Mouse (Mus musculus) lung, embryonic 16.5 days (tissue): ENCODE results near the gene Klhl32. TPM values are rescaled to one million over a fixed set of nuclear protein-coding genes. Genes with fewer than 3 reads are reported as not detected.

Source experiments
- ATAC-seq: fragments of 200-750 bp; cut with Nextera tagmentation; 2 replicates; pipeline ENCODE4 v1.8.0; 2017; ENCODE audit warnings: low read depth, mild to moderate bottlenecking, moderate library complexity
- H3K27ac ChIP-seq: fragments of 300-500 bp; sonication (generic); 2 replicates; pipeline ENCODE4 v1.5.1; 2014; ENCODE audit warnings: mild to moderate bottlenecking, control low read depth, low read length
- H3K27me3 ChIP-seq: fragments of 300-500 bp; sonication (generic); 2 replicates; pipeline ENCODE4 v1.6.1; 2014; ENCODE audit warnings: low read depth, low read length, mixed read lengths; ENCODE audit not compliant: control insufficient read depth, insufficient read depth
- H3K36me3 ChIP-seq: fragments of 300-500 bp; sonication (generic); 2 replicates; pipeline ENCODE4 v1.6.1; 2014; ENCODE audit warnings: low read length; ENCODE audit not compliant: control insufficient read depth, insufficient read depth
- H3K4me1 ChIP-seq: fragments of 300-500 bp; sonication (generic); replicated peaks from 2 replicates; pipeline ENCODE4 v1.6.1; 2014; ENCODE audit warnings: low read length, mixed read lengths; ENCODE audit not compliant: control insufficient read depth, insufficient read depth
- H3K4me2 ChIP-seq: fragments of 300-500 bp; sonication (generic); 2 replicates; pipeline ENCODE4 v1.6.1; 2014; ENCODE audit warnings: low read depth, low read length, control low read depth
- H3K4me3 ChIP-seq: fragments of 300-500 bp; sonication (generic); 2 replicates; pipeline ENCODE4 v1.5.1; 2014; ENCODE audit warnings: mild to moderate bottlenecking, low read length, control low read depth
- H3K9ac ChIP-seq: fragments of 300-500 bp; sonication (generic); 2 replicates; pipeline ENCODE4 v1.6.1; 2014; ENCODE audit warnings: low read length, control low read depth
- H3K9me3 ChIP-seq: fragments of 300-500 bp; sonication (generic); 2 replicates; pipeline ENCODE4 v1.6.1; 2016; ENCODE audit warnings: low read length; ENCODE audit not compliant: control insufficient read depth
- WGBS: fragments of 180-500 bp; shearing (Covaris S2); extraction: QIAGEN DNeasy Blood & Tissue Kit; methylation state at CpG from one replicate; pipeline ENCODE4 v1.1.7; 2014; 5-methylcytosine and 5-hydroxymethylcytosine counted together
- polyA plus RNA-seq: library from polyadenylated mRNA; unstranded; fragments of >200 nt; fragmentation: Nextera tagmentation; extraction: Ambion mirVana; gene quantifications from 2 replicates; pipeline ENCODE4 v1.2.1, GENCODE M21; 2015

The Klhl32 gene
- polyA plus RNA-seq, 1 experiment from 2014 or later = 1.6 TPM

DNA sequence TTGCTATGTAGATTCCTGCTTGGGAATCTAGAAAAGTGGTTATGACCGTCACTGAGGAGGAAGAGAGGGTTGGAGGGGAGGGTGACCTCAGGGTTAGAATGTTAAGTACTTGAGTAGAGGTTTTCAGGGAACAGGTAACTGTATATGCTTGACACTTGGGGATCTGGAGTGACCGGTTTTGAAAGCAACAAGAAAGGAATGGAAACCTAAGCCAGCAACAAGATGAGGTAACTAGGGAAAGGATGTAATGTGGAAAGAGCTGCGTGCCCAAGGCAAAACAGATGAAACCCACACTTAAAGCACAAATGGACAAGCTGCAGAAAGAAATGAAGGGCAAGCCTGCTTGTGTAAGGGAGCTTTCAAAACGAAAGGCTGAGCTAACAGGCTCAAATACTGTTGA lies 18.3 kb upstream of the Klhl32 start:
- H3K27me3 ChIP-seq = no peaks in the 10 kb centered on the region
- no peak for ATAC-seq
- H3K4me2 ChIP-seq = no peak overlapping the region
- no peaks in the 10 kb centered on the region for H3K4me1 ChIP-seq
- no peak overlapping the region for H3K4me3 ChIP-seq
- H3K27ac ChIP-seq = no peak overlapping the region
- 43% methylated on average over 4 of the region's 4 CpGs for WGBS
- no peaks in the 10 kb centered on the region for H3K36me3 ChIP-seq
- H3K9me3 ChIP-seq = no peaks in the 10 kb centered on the region
- H3K9ac ChIP-seq = no peak overlapping the region

GRCm38 (mm10) chr4:24865691-24866090 lies 14.8 kb upstream of the Klhl32 start:
- Histone ChIP-seq H3K36me3 (no peaks in the 10 kb centered on the region), H3K4me3 (no peak overlapping the region), H3K4me2 (no peak overlapping the region), H3K9ac (no peak overlapping the region), H3K4me1 (no peaks in the 10 kb centered on the region), H3K27me3 (no peaks in the 10 kb centered on the region), H3K9me3 (no peaks in the 10 kb centered on the region), H3K27ac (no peak overlapping the region)
- 39% methylated on average over 6 of the region's 6 CpGs for WGBS
- ATAC-seq = no peak

DNA sequence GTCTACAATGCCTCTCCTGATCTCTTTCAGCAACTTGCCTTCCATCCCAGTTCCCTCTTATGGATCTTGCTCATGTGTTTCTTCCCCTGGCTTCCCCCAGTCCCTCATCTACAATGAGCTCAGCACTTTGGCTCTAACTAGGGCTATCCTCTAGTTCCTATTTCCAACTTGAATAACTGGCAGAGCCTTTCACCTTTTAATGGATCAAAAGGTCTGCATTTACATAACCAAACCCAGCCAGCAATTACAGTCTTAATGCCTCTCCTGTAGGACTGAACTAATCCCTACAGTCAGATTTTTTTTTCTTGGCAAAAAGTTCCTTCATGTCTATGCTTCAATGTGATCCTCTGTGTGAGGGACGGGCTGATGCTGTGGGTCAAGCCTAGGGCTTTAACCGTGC lies 3.5 kb downstream of the Klhl32 start:
- WGBS = 88% methylated on average over 2 of the region's 2 CpGs
- no peaks in the 10 kb centered on the region for H3K4me1 ChIP-seq
- no peaks in the 10 kb centered on the region for H3K36me3 ChIP-seq
- no peak overlapping the region for H3K9ac ChIP-seq
- no peak overlapping the region for H3K4me2 ChIP-seq
- H3K27ac ChIP-seq = no peak overlapping the region
- ATAC-seq = no peak
- no peak overlapping the region for H3K4me3 ChIP-seq
- H3K9me3 ChIP-seq = no peaks in the 10 kb centered on the region
- H3K27me3 ChIP-seq = no peaks in the 10 kb centered on the region

DNA sequence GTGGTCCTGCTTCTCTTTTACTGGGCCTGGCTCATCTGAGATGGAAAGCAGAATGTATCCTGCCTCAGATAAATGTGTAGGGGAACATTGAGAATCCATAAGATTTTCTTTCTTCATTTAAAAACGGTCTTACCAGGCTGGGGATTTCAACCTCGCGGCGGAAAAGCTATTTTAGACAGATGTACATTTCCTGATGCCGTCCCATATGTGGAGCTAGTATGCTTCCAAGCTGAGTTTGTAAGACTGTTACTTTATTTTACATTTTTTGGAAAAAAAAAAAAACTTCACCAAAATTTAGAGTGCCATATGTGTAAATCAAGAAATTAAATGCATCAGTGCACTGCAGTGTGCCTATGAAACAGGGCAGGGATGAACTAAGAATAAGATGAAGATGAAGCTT lies 5.4 kb downstream of the Klhl32 start:
- Histone ChIP-seq H3K4me3 (no peak overlapping the region), H3K36me3 (no peaks in the 10 kb centered on the region), H3K9me3 (no peaks in the 10 kb centered on the region), H3K9ac (no peak overlapping the region), H3K4me1 (no peaks in the 10 kb centered on the region), H3K27ac (no peak overlapping the region), H3K4me2 (no peak overlapping the region), H3K27me3 (no peaks in the 10 kb centered on the region)
- no peak for ATAC-seq
- 92% methylated on average over 5 of the region's 5 CpGs for WGBS

DNA sequence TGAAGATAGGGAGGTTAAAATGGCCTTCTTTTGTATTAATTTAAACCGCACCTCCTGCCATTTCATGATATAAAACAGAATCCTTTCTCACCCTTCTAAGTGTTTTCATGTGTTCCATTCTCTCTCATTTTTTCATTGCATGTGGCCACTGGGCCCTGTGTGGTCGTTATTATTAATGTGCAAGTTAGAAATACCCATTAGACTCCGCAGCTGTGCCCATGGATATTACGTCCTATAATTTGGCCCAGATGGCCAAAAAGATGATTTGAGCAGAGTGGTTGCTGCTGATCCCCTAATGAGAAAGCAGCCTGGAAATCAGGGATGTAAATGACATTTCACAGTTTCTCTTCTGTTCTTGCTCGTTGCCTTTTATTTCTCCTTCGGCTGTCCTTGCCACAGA lies 12.4 kb downstream of the Klhl32 start:
- ATAC-seq = no peak
- Histone ChIP-seq H3K9ac (no peak overlapping the region), H3K4me2 (no peak overlapping the region), H3K4me1 (no peaks in the 10 kb centered on the region), H3K9me3 (no peaks in the 10 kb centered on the region), H3K4me3 (no peak overlapping the region), H3K27me3 (no peaks in the 10 kb centered on the region), H3K36me3 (no peaks in the 10 kb centered on the region), H3K27ac (no peak overlapping the region)
- 85% methylated on average over 6 of the region's 6 CpGs for WGBS

DNA sequence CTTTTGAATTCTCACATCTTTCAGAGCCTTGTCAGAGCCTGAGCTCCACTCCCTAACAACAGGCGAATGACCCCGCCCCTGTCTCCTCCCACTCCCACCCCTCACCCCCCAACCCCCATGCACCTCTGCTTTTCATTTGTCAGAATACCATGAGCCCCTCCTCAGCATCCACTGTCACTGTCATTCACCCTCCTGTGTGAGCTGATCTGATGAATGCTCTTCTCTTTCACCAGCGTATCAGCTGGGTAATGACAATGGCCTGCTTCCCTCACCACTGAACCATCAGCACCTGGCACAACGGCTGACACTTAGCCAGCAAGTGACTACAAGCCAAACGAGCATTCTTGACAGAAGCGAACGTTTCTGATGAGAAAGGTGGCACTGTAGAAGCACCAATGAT lies 15.4 kb downstream of the Klhl32 start:
- no peak overlapping the region for H3K4me2 ChIP-seq
- H3K9me3 ChIP-seq = no peaks in the 10 kb centered on the region
- no peak overlapping the region for H3K27ac ChIP-seq
- ATAC-seq = no peak
- H3K4me3 ChIP-seq = no peak overlapping the region
- WGBS = 40% methylated on average over 7 of the region's 7 CpGs
- no peaks in the 10 kb centered on the region for H3K36me3 ChIP-seq
- no peaks in the 10 kb centered on the region for H3K4me1 ChIP-seq
- H3K27me3 ChIP-seq = no peaks in the 10 kb centered on the region
- no peak overlapping the region for H3K9ac ChIP-seq

DNA sequence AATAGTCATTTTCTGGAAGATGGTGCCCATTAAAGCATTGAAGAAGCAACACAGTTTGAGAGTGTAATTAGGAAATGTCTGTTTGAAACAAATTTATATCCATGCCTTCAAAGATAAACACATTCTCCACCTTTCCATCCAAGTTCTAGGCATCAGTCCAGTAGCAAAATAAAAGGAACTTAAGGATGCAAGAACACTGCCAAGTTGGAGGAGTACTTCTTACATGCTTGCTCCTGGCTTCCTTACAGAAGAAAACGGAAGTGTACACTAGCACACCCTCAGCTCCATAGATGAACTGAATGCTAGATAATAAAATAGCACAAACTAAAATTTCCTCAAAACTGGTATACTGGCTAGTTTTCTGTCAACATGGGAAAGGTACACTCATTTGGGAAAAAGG lies 42.6 kb downstream of the Klhl32 start:
- H3K27ac ChIP-seq = no peak overlapping the region
- H3K27me3 ChIP-seq = no peaks in the 10 kb centered on the region
- H3K9ac ChIP-seq = no peak overlapping the region
- H3K9me3 ChIP-seq = no peaks in the 10 kb centered on the region
- no peak overlapping the region for H3K4me3 ChIP-seq
- 81% methylated on average over 1 of the region's 1 CpGs for WGBS
- no peaks in the 10 kb centered on the region for H3K4me1 ChIP-seq
- no peaks in the 10 kb centered on the region for H3K36me3 ChIP-seq
- ATAC-seq = no peak
- H3K4me2 ChIP-seq = no peak overlapping the region

- WGBS = 34% methylated on average over 1 of the region's 1 CpGs
- no peak for ATAC-seq
- Histone ChIP-seq H3K4me1 (no peaks in the 10 kb centered on the region), H3K9me3 (no peaks in the 10 kb centered on the region), H3K27me3 (no peaks in the 10 kb centered on the region), H3K4me3 (no peak overlapping the region), H3K36me3 (no peaks in the 10 kb centered on the region), H3K9ac (no peak overlapping the region), H3K4me2 (no peak overlapping the region), H3K27ac (no peak overlapping the region)
Measured at GRCm38 (mm10) chr4:24801881-24802280, 49.0 kb downstream of the Klhl32 start.

DNA sequence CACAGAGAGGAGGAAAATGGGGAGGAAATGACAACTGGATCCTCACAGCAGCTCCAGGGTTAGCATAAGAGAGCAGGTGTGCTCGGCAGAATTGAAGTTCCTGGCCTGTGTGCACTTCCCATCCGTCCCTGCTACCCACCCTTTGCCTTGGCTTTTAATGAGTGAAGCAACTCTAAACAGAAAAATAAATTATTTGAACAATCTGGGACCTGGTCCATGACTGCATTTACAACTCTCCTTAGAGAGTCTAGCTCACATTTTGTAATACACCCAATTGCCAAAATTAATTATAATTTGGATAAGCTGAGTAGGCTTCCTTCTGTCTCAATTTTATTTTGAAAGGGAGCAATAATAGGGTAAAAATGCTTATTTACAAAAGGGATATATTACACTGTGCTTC lies 49.6 kb downstream of the Klhl32 start:
- Histone ChIP-seq H3K27ac (no peak overlapping the region), H3K4me1 (no peaks in the 10 kb centered on the region), H3K36me3 (no peaks in the 10 kb centered on the region), H3K4me3 (no peak overlapping the region), H3K27me3 (no peaks in the 10 kb centered on the region), H3K4me2 (no peak overlapping the region), H3K9me3 (no peaks in the 10 kb centered on the region), H3K9ac (no peak overlapping the region)
- 39% methylated on average over 2 of the region's 2 CpGs for WGBS
- no peak for ATAC-seq

DNA sequence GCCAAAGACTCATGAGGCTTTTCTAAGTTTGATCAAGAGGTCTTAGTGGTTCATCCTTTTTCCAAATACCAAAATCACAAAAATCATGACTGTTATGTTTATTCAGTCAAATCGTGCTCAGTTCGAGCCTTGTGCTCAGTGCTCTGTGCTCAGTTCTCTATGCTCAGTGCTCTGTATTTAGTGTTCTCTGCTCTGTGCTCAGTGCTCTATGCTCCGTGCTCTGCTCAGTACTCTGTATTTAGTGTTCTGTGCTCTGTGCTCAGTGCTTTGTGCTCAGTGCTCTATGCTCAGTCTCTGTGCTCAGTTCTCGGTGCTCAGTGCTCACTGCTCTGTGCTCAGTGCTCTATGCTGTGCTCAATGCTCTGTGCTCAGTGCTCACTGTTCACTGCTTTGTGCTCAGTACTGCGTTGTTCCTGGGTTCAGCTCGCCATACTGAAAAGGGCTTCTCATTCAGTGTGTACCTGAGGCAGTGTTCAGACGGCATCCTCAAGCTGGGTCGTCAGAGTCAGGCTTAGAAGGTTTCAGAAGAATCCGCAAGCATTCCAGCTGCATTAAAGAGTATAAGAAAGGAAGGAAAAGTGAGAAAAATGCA lies 50.5 kb downstream of the Klhl32 start:
- Histone ChIP-seq H3K9me3 (no peaks in the 10 kb centered on the region), H3K9ac (no peak overlapping the region), H3K36me3 (no peaks in the 10 kb centered on the region), H3K27me3 (no peaks in the 10 kb centered on the region), H3K27ac (no peak overlapping the region), H3K4me1 (no peaks in the 10 kb centered on the region), H3K4me3 (no peak overlapping the region), H3K4me2 (no peak overlapping the region)
- 89% methylated on average over 9 of the region's 9 CpGs for WGBS
- ATAC-seq = no peak
